Mouse (Mus musculus): ENCODE measurements around the gene Tra2a. TPM values are rescaled to one million over a fixed set of nuclear protein-coding genes. Genes with fewer than 3 reads are reported as not detected.

Tra2a gene
- polyA plus RNA-seq, 1 experiment from 2014 or later = 164 TPM

GRCm38 (mm10) chr6:49228126-49228679 lies 35.6 kb downstream of the Tra2a start:
- no peaks in the 10 kb centered on the region for H3K9me3 ChIP-seq
- no peak overlapping the region for H3K9ac ChIP-seq (replicated peaks)
- H3K36me3 ChIP-seq = no peaks in the 10 kb centered on the region
- H3K4me3 ChIP-seq (replicated peaks) = no peak overlapping the region
- WGBS = 18% methylated on average over 7 of the region's 7 CpGs
- H3K27me3 ChIP-seq = no peaks in the 10 kb centered on the region
- no peak overlapping the region for H3K4me2 ChIP-seq (replicated peaks)
- no peaks in the 10 kb centered on the region for H3K4me1 ChIP-seq (replicated peaks)
- H3K27ac ChIP-seq = no peak overlapping the region
- no peak for ATAC-seq

GRCm38 (mm10) chr6:49227184-49227735 lies 36.6 kb downstream of the Tra2a start:
- no peak overlapping the region for H3K9ac ChIP-seq (replicated peaks)
- H3K4me1 ChIP-seq (replicated peaks) = no peaks in the 10 kb centered on the region
- no peaks in the 10 kb centered on the region for H3K27me3 ChIP-seq
- H3K36me3 ChIP-seq = no peaks in the 10 kb centered on the region
- H3K4me2 ChIP-seq (replicated peaks) = no peak overlapping the region
- no peaks in the 10 kb centered on the region for H3K9me3 ChIP-seq
- no peak overlapping the region for H3K4me3 ChIP-seq (replicated peaks)
- ATAC-seq = 0 out of 2 replicates have a peak, but pooled peaks have one; percentile 53
- WGBS = 9% methylated on average over 15 of the region's 15 CpGs
- H3K27ac ChIP-seq = no peak overlapping the region

GRCm38 (mm10) chr6:49225728-49226123 lies 38.1 kb downstream of the Tra2a start:
- Histone ChIP-seq H3K4me3 (replicated peaks) (no peak overlapping the region), H3K27ac (no peak overlapping the region), H3K27me3 (no peaks in the 10 kb centered on the region), H3K4me2 (replicated peaks) (no peak overlapping the region), H3K9me3 (no peaks in the 10 kb centered on the region), H3K36me3 (no peaks in the 10 kb centered on the region), H3K4me1 (replicated peaks) (peaks cover 3% of the 10 kb centered on the region; the same call in 1 of the 2 replicates), H3K9ac (replicated peaks) (no peak overlapping the region)
- ATAC-seq = no peak
- WGBS = 97% methylated on average over 3 of the region's 3 CpGs

- 74% methylated on average over 11 of the region's 11 CpGs for WGBS
- ATAC-seq = no peak
Measured at GRCm38 (mm10) chr6:49224923-49225727, 38.7 kb downstream of the Tra2a start.

GRCm38 (mm10) chr6:49221906-49222305 lies 41.9 kb downstream of the Tra2a start:
- under 1% methylated on average over 7 of the region's 7 CpGs for WGBS
- H3K27ac ChIP-seq = no peak overlapping the region
- no peaks in the 10 kb centered on the region for H3K9me3 ChIP-seq
- no peak for ATAC-seq
- H3K36me3 ChIP-seq = no peaks in the 10 kb centered on the region
- H3K4me1 ChIP-seq (replicated peaks) = peaks cover 14% of the 10 kb centered on the region; the same call in 1 of the 2 replicates
- no peaks in the 10 kb centered on the region for H3K27me3 ChIP-seq
- H3K4me2 ChIP-seq (replicated peaks) = no peak overlapping the region
- H3K4me3 ChIP-seq (replicated peaks) = no peak overlapping the region
- no peak overlapping the region for H3K9ac ChIP-seq (replicated peaks)

More at GRCm38 (mm10) chr6:49224923-49225727, 38.7 kb downstream of the Tra2a start:
- no peak overlapping the region for H3K9ac ChIP-seq (replicated peaks)
- H3K27ac ChIP-seq = no peak overlapping the region
- H3K27me3 ChIP-seq = no peaks in the 10 kb centered on the region
- peaks cover 4% of the 10 kb centered on the region; the same call in 1 of the 2 replicates for H3K4me1 ChIP-seq (replicated peaks)
- no peak overlapping the region for H3K4me3 ChIP-seq (replicated peaks)
- H3K9me3 ChIP-seq = no peaks in the 10 kb centered on the region
- no peak overlapping the region for H3K4me2 ChIP-seq (replicated peaks)
- no peaks in the 10 kb centered on the region for H3K36me3 ChIP-seq

GRCm38 (mm10) chr6:49219920-49220604 lies 43.8 kb downstream of the Tra2a start:
- H3K36me3 ChIP-seq = no peaks in the 10 kb centered on the region
- H3K4me2 ChIP-seq (replicated peaks) = peak overlapping the region; percentile 46
- peaks cover 17% of the 10 kb centered on the region; the same call in 1 of the 2 replicates for H3K4me1 ChIP-seq (replicated peaks)
- H3K27ac ChIP-seq = peak overlapping the region; percentile 11; the same call in 1 of the 2 replicates
- 0 out of 2 replicates have a peak overlapping the region, but pooled peaks have one; percentile 17 for H3K9ac ChIP-seq (replicated peaks)
- 3% methylated on average over 16 of the region's 16 CpGs for WGBS
- no peak for ATAC-seq
- no peaks in the 10 kb centered on the region for H3K9me3 ChIP-seq
- H3K4me3 ChIP-seq (replicated peaks) = peak overlapping the region; percentile 14; the same call in 1 of the 2 replicates
- H3K27me3 ChIP-seq = no peaks in the 10 kb centered on the region

- Histone ChIP-seq H3K36me3 (no peaks in the 10 kb centered on the region), H3K9ac (replicated peaks) (no peak overlapping the region), H3K9me3 (no peaks in the 10 kb centered on the region), H3K4me1 (replicated peaks) (peaks cover 17% of the 10 kb centered on the region; the same call in 1 of the 2 replicates), H3K4me3 (replicated peaks) (no peak overlapping the region), H3K27me3 (no peaks in the 10 kb centered on the region), H3K4me2 (replicated peaks) (no peak overlapping the region), H3K27ac (no peak overlapping the region)
- ATAC-seq = no peak
- WGBS = 6% methylated on average over 4 of the region's 4 CpGs
Measured at GRCm38 (mm10) chr6:49219001-49219560, 44.8 kb downstream of the Tra2a start.

- WGBS = under 1% methylated on average over 31 of the region's 31 CpGs
- no peaks in the 10 kb centered on the region for H3K9me3 ChIP-seq
- peak overlapping the region; percentile 71 for H3K4me2 ChIP-seq (replicated peaks)
- peaks cover 19% of the 10 kb centered on the region for H3K4me1 ChIP-seq (replicated peaks)
- 0 out of 2 replicates have a peak overlapping the region, but pooled peaks have one; percentile 37 for H3K9ac ChIP-seq (replicated peaks)
- ATAC-seq = no peak
- H3K27ac ChIP-seq = no peak overlapping the region
- H3K36me3 ChIP-seq = no peaks in the 10 kb centered on the region
- H3K4me3 ChIP-seq (replicated peaks) = peak overlapping the region; percentile 56
- no peaks in the 10 kb centered on the region for H3K27me3 ChIP-seq
Measured at GRCm38 (mm10) chr6:49218275-49218802, 45.5 kb downstream of the Tra2a start.

GRCm38 (mm10) chr6:49217581-49218274 lies 46.1 kb downstream of the Tra2a start:
- WGBS = under 1% methylated on average over 56 of the region's 56 CpGs
- H3K9ac ChIP-seq (replicated peaks) = peak overlapping the region; percentile 70
- peak; percentile 93 for ATAC-seq
- peak overlapping the region; percentile 90 for H3K27ac ChIP-seq
- no peaks in the 10 kb centered on the region for H3K9me3 ChIP-seq
- H3K27me3 ChIP-seq = no peaks in the 10 kb centered on the region
- peak overlapping the region; percentile 71 for H3K4me2 ChIP-seq (replicated peaks)
- H3K36me3 ChIP-seq = no peaks in the 10 kb centered on the region
- peaks cover 25% of the 10 kb centered on the region for H3K4me1 ChIP-seq (replicated peaks)
- H3K4me3 ChIP-seq (replicated peaks) = peak overlapping the region; percentile 56

- Histone ChIP-seq H3K9ac (replicated peaks) (peak overlapping the region; percentile 70), H3K36me3 (no peaks in the 10 kb centered on the region), H3K4me1 (replicated peaks) (peaks cover 31% of the 10 kb centered on the region), H3K4me2 (replicated peaks) (peak overlapping the region; percentile 71), H3K9me3 (no peaks in the 10 kb centered on the region), H3K27ac (peak overlapping the region; percentile 90), H3K4me3 (replicated peaks) (peak overlapping the region; percentile 56), H3K27me3 (no peaks in the 10 kb centered on the region)
- no peak for ATAC-seq
- 3% methylated on average over 11 of the region's 11 CpGs for WGBS
Measured at GRCm38 (mm10) chr6:49216811-49217542, 46.9 kb downstream of the Tra2a start.
